Mouse (Mus musculus): ENCODE measurements around the gene Hes3. TPM values are rescaled to one million over a fixed set of nuclear protein-coding genes. Genes with fewer than 3 reads are reported as not detected.
A peak's percentile ranks its signal among the peaks of the same experiment; 100 is the strongest.

Hes3 gene
- polyA plus RNA-seq, 1 experiment from 2014 or later = not detected

DNA sequence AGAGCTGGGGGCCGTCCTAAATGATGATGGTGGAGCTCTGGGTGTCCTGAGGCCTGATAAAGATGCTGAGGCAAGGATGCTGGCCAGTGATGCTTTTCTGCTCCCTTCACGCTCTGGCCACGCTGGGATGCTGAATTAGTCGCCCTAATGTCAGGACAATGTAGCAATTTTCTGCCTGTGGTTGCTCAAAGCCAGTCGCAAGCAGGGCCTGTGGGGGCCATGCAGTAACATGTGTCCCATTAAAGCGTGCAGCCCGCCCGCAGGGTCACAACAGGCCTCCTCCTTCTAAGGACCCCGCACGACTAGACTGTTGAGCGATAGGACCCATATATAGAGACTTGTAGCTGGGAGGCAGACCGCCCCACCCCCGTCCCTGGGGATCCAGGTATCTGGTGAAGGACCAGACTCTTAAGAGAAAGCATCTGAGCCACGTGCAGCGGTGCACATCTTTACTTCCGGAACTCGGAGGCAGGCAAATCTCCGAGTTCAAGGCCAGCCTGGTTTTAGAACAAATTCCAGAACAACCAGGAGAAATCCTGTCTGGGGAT, 3.0 kb downstream of the Hes3 start:
- Histone ChIP-seq H3K36me3 (no peaks in the 10 kb centered on the region), H3K27me3 (replicated peaks) (peaks cover 87% of the 10 kb centered on the region), H3K4me3 (replicated peaks) (no peak overlapping the region), H3K9ac (no peak overlapping the region), H3K9me3 (no peaks in the 10 kb centered on the region), H3K4me1 (peaks cover 22% of the 10 kb centered on the region), H3K27ac (no peak overlapping the region), H3K4me2 (no peak overlapping the region)
- no peak for ATAC-seq (ENCODE audit: insufficient read depth, low FRiP score, low read depth)
- 60% methylated on average over 18 of the region's 18 CpGs for WGBS

GRCm38 (mm10) chr4:152287317-152288120, 3.9 kb downstream of the Hes3 start:
- no peak for ATAC-seq (ENCODE audit: insufficient read depth, low FRiP score, low read depth)
- 23% methylated on average over 19 of the region's 19 CpGs for WGBS
- Histone ChIP-seq H3K4me3 (replicated peaks) (no peak overlapping the region), H3K9ac (no peak overlapping the region), H3K27ac (no peak overlapping the region), H3K9me3 (no peaks in the 10 kb centered on the region), H3K36me3 (no peaks in the 10 kb centered on the region), H3K4me1 (peaks cover 29% of the 10 kb centered on the region), H3K27me3 (replicated peaks) (peaks cover 88% of the 10 kb centered on the region), H3K4me2 (no peak overlapping the region)

GRCm38 (mm10) chr4:152286887-152287286, 4.6 kb downstream of the Hes3 start:
- H3K36me3 ChIP-seq = no peaks in the 10 kb centered on the region
- no peak overlapping the region for H3K27ac ChIP-seq
- 5% methylated on average over 25 of the region's 26 CpGs for WGBS
- no peak overlapping the region for H3K4me2 ChIP-seq
- no peaks in the 10 kb centered on the region for H3K9me3 ChIP-seq
- H3K4me3 ChIP-seq (replicated peaks) = no peak overlapping the region
- peaks cover 88% of the 10 kb centered on the region for H3K27me3 ChIP-seq (replicated peaks)
- H3K9ac ChIP-seq = no peak overlapping the region
- no peak for ATAC-seq (ENCODE audit: insufficient read depth, low FRiP score, low read depth)
- H3K4me1 ChIP-seq = peaks cover 29% of the 10 kb centered on the region

- H3K4me3 ChIP-seq (replicated peaks) = peak overlapping the region; percentile 14
- ATAC-seq (ENCODE audit: insufficient read depth, low FRiP score, low read depth) = no peak
- H3K36me3 ChIP-seq = no peaks in the 10 kb centered on the region
- no peak overlapping the region for H3K27ac ChIP-seq
- peak overlapping the region; percentile 49 for H3K4me2 ChIP-seq
- WGBS = 6% methylated on average over 32 of the region's 32 CpGs
- peaks cover 29% of the 10 kb centered on the region for H3K4me1 ChIP-seq
- H3K9me3 ChIP-seq = no peaks in the 10 kb centered on the region
- no peak overlapping the region for H3K9ac ChIP-seq
- peaks cover 88% of the 10 kb centered on the region for H3K27me3 ChIP-seq (replicated peaks)
Measured at GRCm38 (mm10) chr4:152286183-152286582, 5.3 kb downstream of the Hes3 start.

- Histone ChIP-seq H3K9ac (no peak overlapping the region), H3K4me2 (no peak overlapping the region), H3K9me3 (no peaks in the 10 kb centered on the region), H3K4me1 (peaks cover 24% of the 10 kb centered on the region), H3K27me3 (replicated peaks) (peaks cover 88% of the 10 kb centered on the region), H3K4me3 (replicated peaks) (no peak overlapping the region), H3K27ac (no peak overlapping the region), H3K36me3 (no peaks in the 10 kb centered on the region)
- WGBS = 3% methylated on average over 10 of the region's 10 CpGs
- no peak for ATAC-seq (ENCODE audit: insufficient read depth, low FRiP score, low read depth)
Measured at GRCm38 (mm10) chr4:152285505-152285904, 6.0 kb downstream of the Hes3 start.

- Histone ChIP-seq H3K9ac (no peak overlapping the region), H3K4me2 (peak overlapping the region; percentile 59), H3K27me3 (replicated peaks) (peaks cover 84% of the 10 kb centered on the region), H3K9me3 (no peaks in the 10 kb centered on the region), H3K4me3 (replicated peaks) (peak overlapping the region; percentile 25), H3K36me3 (no peaks in the 10 kb centered on the region), H3K4me1 (peaks cover 20% of the 10 kb centered on the region), H3K27ac (no peak overlapping the region)
- 6% methylated on average over 68 of the region's 70 CpGs for WGBS
- ATAC-seq (ENCODE audit: insufficient read depth, low FRiP score, low read depth) = peak; percentile 81; the same call in 1 of the 2 replicates
Measured at GRCm38 (mm10) chr4:152283186-152283950, 8.1 kb downstream of the Hes3 start.

GRCm38 (mm10) chr4:152282721-152283120, 8.7 kb downstream of the Hes3 start:
- H3K36me3 ChIP-seq = no peaks in the 10 kb centered on the region
- peak overlapping the region; percentile 25 for H3K4me3 ChIP-seq (replicated peaks)
- no peaks in the 10 kb centered on the region for H3K9me3 ChIP-seq
- H3K27ac ChIP-seq = no peak overlapping the region
- peaks cover 20% of the 10 kb centered on the region for H3K4me1 ChIP-seq
- WGBS = 21% methylated on average over 34 of the region's 34 CpGs
- H3K27me3 ChIP-seq (replicated peaks) = peaks cover 78% of the 10 kb centered on the region
- H3K9ac ChIP-seq = no peak overlapping the region
- ATAC-seq (ENCODE audit: insufficient read depth, low FRiP score, low read depth) = no peak
- H3K4me2 ChIP-seq = peak overlapping the region; percentile 59

DNA sequence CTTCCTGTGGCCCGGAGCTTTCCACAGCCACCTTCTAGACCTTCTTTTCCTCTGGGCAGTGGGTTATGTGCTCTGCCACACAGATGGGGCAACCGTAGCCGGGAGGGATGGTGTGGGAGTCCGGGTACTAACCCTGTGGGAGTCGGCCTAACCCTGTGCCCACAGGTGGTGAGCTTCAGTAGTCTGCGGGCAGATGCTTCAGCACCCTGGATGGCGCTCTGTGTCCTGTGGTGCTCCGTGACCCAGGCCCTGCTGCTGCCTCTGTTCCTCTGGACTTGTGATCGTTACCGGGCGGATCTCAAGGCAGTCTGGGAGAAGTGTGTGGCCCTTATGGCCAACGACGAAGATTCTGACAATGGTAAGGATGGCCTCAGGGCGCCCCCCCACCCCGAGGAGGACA, 9.9 kb downstream of the Hes3 start:
- Histone ChIP-seq H3K4me3 (replicated peaks) (no peak overlapping the region), H3K9ac (no peak overlapping the region), H3K27ac (no peak overlapping the region), H3K4me2 (no peak overlapping the region), H3K27me3 (replicated peaks) (peaks cover 67% of the 10 kb centered on the region), H3K4me1 (peaks cover 20% of the 10 kb centered on the region), H3K36me3 (no peaks in the 10 kb centered on the region), H3K9me3 (no peaks in the 10 kb centered on the region)
- no peak for ATAC-seq (ENCODE audit: insufficient read depth, low FRiP score, low read depth)
- WGBS = 52% methylated on average over 15 of the region's 15 CpGs

GRCm38 (mm10) chr4:152278986-152279385, 12.5 kb downstream of the Hes3 start:
- Histone ChIP-seq H3K27me3 (replicated peaks) (peaks cover 55% of the 10 kb centered on the region), H3K4me2 (no peak overlapping the region), H3K9ac (no peak overlapping the region), H3K4me1 (peaks cover 25% of the 10 kb centered on the region), H3K27ac (no peak overlapping the region), H3K4me3 (replicated peaks) (no peak overlapping the region), H3K9me3 (no peaks in the 10 kb centered on the region), H3K36me3 (no peaks in the 10 kb centered on the region)
- WGBS = 84% methylated on average over 23 of the region's 23 CpGs
- ATAC-seq (ENCODE audit: insufficient read depth, low FRiP score, low read depth) = no peak

DNA sequence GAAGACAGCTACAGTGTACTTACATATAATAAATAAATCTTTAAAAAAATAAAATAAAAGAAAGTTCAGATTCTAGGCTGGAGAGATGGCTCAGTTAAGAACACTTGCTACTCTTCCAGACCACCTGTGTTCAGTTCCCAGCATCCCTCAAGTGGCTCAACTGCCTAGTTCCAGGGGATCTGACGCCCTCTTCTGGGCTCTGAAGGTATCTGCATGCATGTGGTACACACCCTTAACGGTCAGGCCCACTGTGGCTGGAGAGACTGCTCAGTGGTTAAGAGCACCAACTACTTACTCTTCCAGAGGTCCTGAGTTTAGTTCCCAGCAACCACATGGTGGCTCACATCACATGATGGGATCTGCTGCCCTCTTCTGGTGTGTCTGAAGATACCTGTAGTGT, 13.5 kb downstream of the Hes3 start:
- Histone ChIP-seq H3K27me3 (replicated peaks) (peaks cover 51% of the 10 kb centered on the region), H3K9me3 (no peaks in the 10 kb centered on the region), H3K4me1 (peaks cover 28% of the 10 kb centered on the region), H3K36me3 (no peaks in the 10 kb centered on the region), H3K27ac (no peak overlapping the region), H3K4me3 (replicated peaks) (no peak overlapping the region), H3K4me2 (no peak overlapping the region), H3K9ac (no peak overlapping the region)
- WGBS = 61% methylated on average over 2 of the region's 2 CpGs
- ATAC-seq (ENCODE audit: insufficient read depth, low FRiP score, low read depth) = no peak

GRCm38 (mm10) chr4:152276389-152277347, 14.8 kb downstream of the Hes3 start:
- WGBS = 60% methylated on average over 10 of the region's 10 CpGs
- Histone ChIP-seq H3K27ac (no peak overlapping the region), H3K9ac (no peak overlapping the region), H3K4me2 (no peak overlapping the region), H3K4me3 (replicated peaks) (no peak overlapping the region), H3K9me3 (no peaks in the 10 kb centered on the region), H3K4me1 (peaks cover 36% of the 10 kb centered on the region), H3K36me3 (no peaks in the 10 kb centered on the region), H3K27me3 (replicated peaks) (peaks cover 38% of the 10 kb centered on the region)
- no peak for ATAC-seq (ENCODE audit: insufficient read depth, low FRiP score, low read depth)
